Mouse (Mus musculus) intestine, embryonic 14.5 days (tissue): ENCODE results near the gene Plcb4. TPM values are rescaled to one million over a fixed set of nuclear protein-coding genes. Genes with fewer than 3 reads are reported as not detected.

ENCODE experiments used
- ATAC-seq: fragments of 200-750 bp; cut with Nextera tagmentation; replicated peaks from 2 replicates; pipeline ENCODE4 v1.8.0; 2017; ENCODE audit warnings: low read depth, moderate number of reproducible peaks, moderate TSS enrichment, moderate library complexity; ENCODE audit not compliant: low FRiP score, low TSS enrichment
- DNase-seq: peaks from one replicate; pipeline ENCODE4 v3.0.0-alpha.2; 2018; ENCODE audit warnings: low spot score
- H3K27ac ChIP-seq: fragments of 300-500 bp; sonication (generic); 2 replicates; pipeline ENCODE4 v1.5.1; 2014; ENCODE audit warnings: low read depth, mild to moderate bottlenecking, control low read depth
- H3K27me3 ChIP-seq: fragments of 300-500 bp; sonication (generic); replicated peaks from 2 replicates; pipeline ENCODE4 v1.6.1; 2014; ENCODE audit warnings: low read length, control low read depth; ENCODE audit not compliant: control insufficient read depth, insufficient read depth
- H3K36me3 ChIP-seq: fragments of 300-500 bp; sonication (generic); 2 replicates; pipeline ENCODE4 v1.6.1; 2014; ENCODE audit warnings: low read length, control low read depth; ENCODE audit not compliant: control insufficient read depth, insufficient read depth
- H3K4me1 ChIP-seq: fragments of 300-500 bp; sonication (generic); replicated peaks from 2 replicates; pipeline ENCODE4 v1.6.1; 2014; ENCODE audit warnings: low read length, control low read depth, mixed read lengths; ENCODE audit not compliant: control insufficient read depth, insufficient read depth
- H3K4me2 ChIP-seq: fragments of 300-500 bp; sonication (generic); 2 replicates; pipeline ENCODE4 v1.6.1; 2014; ENCODE audit warnings: low read length
- H3K4me3 ChIP-seq: fragments of 300-500 bp; sonication (generic); 2 replicates; pipeline ENCODE4 v1.5.1; 2014; ENCODE audit warnings: low read depth, low read length, control low read depth, mixed read lengths
- H3K9ac ChIP-seq: fragments of 300-500 bp; sonication (generic); 2 replicates; pipeline ENCODE4 v1.6.1; 2014; ENCODE audit warnings: mild to moderate bottlenecking, low read length
- H3K9me3 ChIP-seq: fragments of 300-500 bp; sonication (generic); 2 replicates; pipeline ENCODE4 v1.6.1; 2016; ENCODE audit warnings: low read length, control low read depth; ENCODE audit not compliant: control insufficient read depth
- whole genome bisulfite sequencing: fragments of 180-500 bp; shearing (Covaris S2); extraction: QIAGEN DNeasy Blood & Tissue Kit; methylation state at CpG from one replicate; pipeline ENCODE4 v1.1.7; 2014; 5-methylcytosine and 5-hydroxymethylcytosine counted together
- polyA plus RNA-seq: library from polyadenylated mRNA; unstranded; fragments of >200 nt; fragmentation: Nextera tagmentation; extraction: Ambion mirVana; gene quantifications from 2 replicates; pipeline ENCODE4 v1.2.1, GENCODE M21; 2014

Gene Plcb4
- polyA plus RNA-seq, 1 experiment from 2014 or later = 19.4 TPM

- DNase-seq (no peak), ATAC-seq (no peak)
- H3K9ac ChIP-seq = no peak overlapping the region
- H3K4me1 ChIP-seq = no peaks in the 10 kb centered on the region
- H3K36me3 ChIP-seq = no peaks in the 10 kb centered on the region
- no peak overlapping the region for H3K27ac ChIP-seq
- no peak overlapping the region for H3K4me3 ChIP-seq
- 97% methylated on average over 3 of the region's 3 CpGs for WGBS
- H3K4me2 ChIP-seq = no peak overlapping the region
- no peaks in the 10 kb centered on the region for H3K27me3 ChIP-seq
- H3K9me3 ChIP-seq = no peaks in the 10 kb centered on the region
Observed at GRCm38 (mm10) chr2:135826616-135827360, 168.0 kb downstream of the Plcb4 start.

GRCm38 (mm10) chr2:135828446-135828845 is 169.6 kb downstream of the Plcb4 start:
- H3K9me3 ChIP-seq = no peaks in the 10 kb centered on the region
- no peak overlapping the region for H3K4me2 ChIP-seq
- H3K9ac ChIP-seq = no peak overlapping the region
- no peaks in the 10 kb centered on the region for H3K27me3 ChIP-seq
- H3K36me3 ChIP-seq = no peaks in the 10 kb centered on the region
- ATAC-seq = no peak
- DNase-seq = no peak
- no peak overlapping the region for H3K27ac ChIP-seq
- 62% methylated on average over 2 of the region's 2 CpGs for WGBS
- H3K4me1 ChIP-seq = no peaks in the 10 kb centered on the region
- H3K4me3 ChIP-seq = no peak overlapping the region

GRCm38 (mm10) chr2:135833743-135834142 is 174.9 kb downstream of the Plcb4 start:
- H3K27me3 ChIP-seq = no peaks in the 10 kb centered on the region
- no peaks in the 10 kb centered on the region for H3K4me1 ChIP-seq
- WGBS = 67% methylated on average over 3 of the region's 3 CpGs
- H3K9ac ChIP-seq = no peak overlapping the region
- no peaks in the 10 kb centered on the region for H3K36me3 ChIP-seq
- DNase-seq (no peak), ATAC-seq (no peak)
- H3K27ac ChIP-seq = no peak overlapping the region
- no peak overlapping the region for H3K4me2 ChIP-seq
- H3K9me3 ChIP-seq = no peaks in the 10 kb centered on the region
- no peak overlapping the region for H3K4me3 ChIP-seq

GRCm38 (mm10) chr2:135834435-135834834 is 175.6 kb downstream of the Plcb4 start:
- Histone ChIP-seq H3K36me3 (no peaks in the 10 kb centered on the region), H3K9me3 (no peaks in the 10 kb centered on the region)
- 87% methylated on average over 2 of the region's 2 CpGs for WGBS

GRCm38 (mm10) chr2:135835911-135836310 is 177.1 kb downstream of the Plcb4 start:
- H3K4me1 ChIP-seq = no peaks in the 10 kb centered on the region
- H3K9me3 ChIP-seq = no peaks in the 10 kb centered on the region
- DNase-seq (no peak), ATAC-seq (no peak)
- no peak overlapping the region for H3K9ac ChIP-seq
- 82% methylated on average over 5 of the region's 5 CpGs for WGBS
- H3K4me3 ChIP-seq = no peak overlapping the region
- no peak overlapping the region for H3K27ac ChIP-seq
- H3K36me3 ChIP-seq = no peaks in the 10 kb centered on the region
- no peaks in the 10 kb centered on the region for H3K27me3 ChIP-seq
- H3K4me2 ChIP-seq = no peak overlapping the region

More at GRCm38 (mm10) chr2:135834435-135834834, 175.6 kb downstream of the Plcb4 start:
- Histone ChIP-seq H3K9ac (no peak overlapping the region), H3K27me3 (no peaks in the 10 kb centered on the region), H3K4me3 (no peak overlapping the region), H3K4me1 (no peaks in the 10 kb centered on the region), H3K4me2 (no peak overlapping the region), H3K27ac (no peak overlapping the region)
- no peak for DNase-seq
- no peak for ATAC-seq

GRCm38 (mm10) chr2:135836426-135836825 is 177.6 kb downstream of the Plcb4 start:
- ATAC-seq (no peak), DNase-seq (no peak)
- no peaks in the 10 kb centered on the region for H3K4me1 ChIP-seq
- H3K27ac ChIP-seq = no peak overlapping the region
- no peak overlapping the region for H3K9ac ChIP-seq
- no peak overlapping the region for H3K4me2 ChIP-seq
- H3K36me3 ChIP-seq = no peaks in the 10 kb centered on the region
- H3K27me3 ChIP-seq = no peaks in the 10 kb centered on the region
- H3K9me3 ChIP-seq = no peaks in the 10 kb centered on the region
- no peak overlapping the region for H3K4me3 ChIP-seq
- 88% methylated on average over 3 of the region's 3 CpGs for WGBS

GRCm38 (mm10) chr2:135837730-135838129 is 178.9 kb downstream of the Plcb4 start:
- no peak for DNase-seq
- Histone ChIP-seq H3K27ac (no peak overlapping the region), H3K27me3 (no peaks in the 10 kb centered on the region), H3K36me3 (no peaks in the 10 kb centered on the region), H3K9me3 (no peaks in the 10 kb centered on the region), H3K4me2 (no peak overlapping the region), H3K9ac (no peak overlapping the region), H3K4me1 (no peaks in the 10 kb centered on the region), H3K4me3 (no peak overlapping the region)
- WGBS = 76% methylated on average over 1 of the region's 1 CpGs
- ATAC-seq = no peak

- no peak for ATAC-seq
- H3K36me3 ChIP-seq = no peaks in the 10 kb centered on the region
- no peaks in the 10 kb centered on the region for H3K9me3 ChIP-seq
- DNase-seq = no peak
- H3K27ac ChIP-seq = no peak overlapping the region
- no peaks in the 10 kb centered on the region for H3K27me3 ChIP-seq
- H3K4me3 ChIP-seq = no peak overlapping the region
- H3K9ac ChIP-seq = no peak overlapping the region
- no peaks in the 10 kb centered on the region for H3K4me1 ChIP-seq
- H3K4me2 ChIP-seq = no peak overlapping the region
Observed at GRCm38 (mm10) chr2:135838135-135838534, 179.3 kb downstream of the Plcb4 start.

GRCm38 (mm10) chr2:135838651-135839286 is 180.0 kb downstream of the Plcb4 start:
- 80% methylated on average over 8 of the region's 8 CpGs for WGBS
- no peaks in the 10 kb centered on the region for H3K9me3 ChIP-seq
- no peak overlapping the region for H3K27ac ChIP-seq
- DNase-seq = no peak
- no peaks in the 10 kb centered on the region for H3K36me3 ChIP-seq
- H3K9ac ChIP-seq = no peak overlapping the region
- H3K27me3 ChIP-seq = no peaks in the 10 kb centered on the region
- H3K4me2 ChIP-seq = no peak overlapping the region
- no peak for ATAC-seq
- H3K4me1 ChIP-seq = no peaks in the 10 kb centered on the region
- H3K4me3 ChIP-seq = no peak overlapping the region
